Mouse (Mus musculus) bone marrow macrophage, adult 2 months (primary cell): ENCODE measurements at regions not wholly inside any gene's neighbourhood (a gene's known extent, or its start where the extent isn't known, plus 50 kb on each side); places are given as distances from the start of the nearest gene placed in this dataset.

ENCODE experiments used
- H3K27ac ChIP-seq: 2 replicates; pipeline ENCODE4 v1.5.1; 2012; ENCODE audit warnings: low read depth, low read length; ENCODE audit not compliant: insufficient read depth
- H3K4me1 ChIP-seq: 2 replicates; pipeline ENCODE4 v1.6.1; 2012; ENCODE audit warnings: low read length; ENCODE audit not compliant: control insufficient read depth, insufficient read depth
- H3K4me3 ChIP-seq: 2 replicates; pipeline ENCODE4 v1.5.1; 2012; ENCODE audit warnings: mild to moderate bottlenecking, low read length, moderate library complexity; ENCODE audit not compliant: insufficient read depth
- CTCF ChIP-seq: IDR thresholded peaks from 2 replicates; pipeline ENCODE4 v1.5.1; 2012; ENCODE audit warnings: low read depth, mild to moderate bottlenecking, low read length, moderate library complexity
- POLR2A ChIP-seq: IDR thresholded peaks from 2 replicates; pipeline ENCODE4 v1.6.1; 2012; ENCODE audit warnings: mild to moderate bottlenecking, low read depth, low read length, borderline replicate concordance

DNA sequence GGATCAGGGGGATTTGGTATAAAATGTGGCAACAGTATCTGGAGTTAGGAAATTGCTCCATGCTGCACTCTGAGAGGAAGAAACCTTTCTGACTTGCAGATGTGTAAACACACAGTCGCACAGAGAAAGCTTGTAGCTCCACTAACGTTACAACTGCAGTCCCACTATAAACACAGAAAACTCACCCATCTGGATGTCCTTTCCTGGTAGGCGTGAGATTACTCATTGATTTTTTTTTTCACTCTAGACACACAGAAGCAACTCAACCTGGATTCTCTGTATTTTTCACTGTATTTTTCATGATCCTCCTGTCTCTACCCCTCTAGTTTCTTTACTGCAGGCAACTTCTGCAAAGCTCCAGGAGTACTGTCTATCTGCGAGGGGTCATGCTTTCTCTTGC lies 82.3 kb downstream of the Fam168b start:
- no peak overlapping the region for H3K4me3 ChIP-seq
- no peak overlapping the region for H3K27ac ChIP-seq
- no peaks in the 10 kb centered on the region for H3K4me1 ChIP-seq
- TF ChIP-seq POLR2A (no peak), CTCF (no peak)

DNA sequence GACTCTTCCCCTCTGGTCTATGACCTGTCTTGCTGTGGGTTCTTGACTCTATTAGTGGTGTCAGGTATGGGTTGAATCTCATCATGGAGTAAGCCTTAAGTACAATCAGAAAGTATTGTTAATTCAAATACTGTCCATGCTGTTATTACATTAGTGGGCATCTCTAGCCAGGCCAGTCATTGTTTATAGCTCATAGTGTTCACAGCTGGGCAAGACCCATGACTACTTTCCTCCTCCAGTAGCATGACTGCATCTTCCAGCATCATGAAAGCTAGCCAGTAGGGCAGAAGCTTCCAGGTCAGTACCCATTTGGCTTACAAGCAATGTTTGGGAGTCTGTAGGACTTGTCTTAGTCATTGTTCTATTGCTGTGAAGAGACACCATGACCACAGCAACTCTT lies 81.4 kb downstream of the Fam168b start:
- no peak overlapping the region for H3K4me3 ChIP-seq
- no peak for TF ChIP-seq POLR2A
- no peak for TF ChIP-seq CTCF
- no peak overlapping the region for H3K27ac ChIP-seq
- H3K4me1 ChIP-seq = no peaks in the 10 kb centered on the region

DNA sequence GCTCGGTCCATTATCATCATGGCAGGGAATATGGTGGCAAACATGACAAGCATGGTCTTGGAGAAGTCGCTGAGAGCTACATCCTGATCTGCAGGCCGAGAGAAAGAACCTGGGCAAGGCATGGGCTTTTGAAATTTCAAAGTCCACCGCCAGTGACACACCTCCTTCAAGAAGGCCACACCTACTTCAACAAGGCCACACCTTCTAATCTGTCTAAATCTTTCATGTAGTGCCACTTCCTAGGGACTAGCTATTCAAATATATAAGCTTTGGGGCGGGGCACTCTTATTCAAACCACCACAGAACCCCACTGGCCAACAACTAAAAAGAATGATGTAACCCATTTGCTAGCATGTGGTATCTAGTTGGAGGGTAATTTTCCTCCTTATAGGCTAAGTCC lies 81.0 kb downstream of the Fam168b start:
- Histone ChIP-seq H3K4me1 (no peaks in the 10 kb centered on the region), H3K27ac (no peak overlapping the region), H3K4me3 (no peak overlapping the region)
- TF ChIP-seq POLR2A = no peak
- no peak for TF ChIP-seq CTCF
